Mouse (Mus musculus): ENCODE measurements around the gene Exosc2.

Gene Exosc2

DNA sequence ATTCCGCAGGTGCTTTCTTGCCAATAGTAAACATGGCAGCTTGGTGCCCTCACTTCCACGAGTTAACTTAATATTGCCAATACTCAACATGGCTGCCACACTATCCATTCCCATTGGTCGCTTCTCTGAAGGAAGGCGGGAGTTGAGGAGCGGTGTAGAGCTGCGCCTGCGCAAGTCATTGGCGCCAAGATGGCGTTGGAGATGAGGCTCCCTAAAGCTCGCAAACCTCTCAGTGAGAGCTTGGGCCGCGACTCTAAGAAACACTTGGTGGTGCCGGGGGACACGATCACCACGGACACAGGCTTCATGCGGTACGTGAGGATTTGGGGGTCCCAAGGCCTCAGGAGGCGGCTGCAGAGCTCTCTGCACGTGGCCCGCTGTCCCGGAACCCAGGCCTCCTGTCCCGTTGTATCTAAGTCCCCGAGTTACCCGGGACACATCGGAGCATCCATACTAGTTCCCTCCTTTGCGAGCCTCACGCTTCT lies at the start of gene Exosc2:
TSS of gene Exosc2 (plus strand) at position 165 of the 485 bp plus-strand sequence.
- peak; percentile 93 to 95 for DNase-seq

- DNase-seq: no peak
Observed at GRCm38 (mm10) chr2:31633531-31633930, 37.0 kb upstream of the Exosc2 start.

GRCm38 (mm10) chr2:31635281-31636137 lies 35.0 kb upstream of the Exosc2 start:
- DNase-seq: no peak

GRCm38 (mm10) chr2:31636138-31636741 lies 34.3 kb upstream of the Exosc2 start:
- DNase-seq: peak in 1 of 2 experiments; percentile 24

DNA sequence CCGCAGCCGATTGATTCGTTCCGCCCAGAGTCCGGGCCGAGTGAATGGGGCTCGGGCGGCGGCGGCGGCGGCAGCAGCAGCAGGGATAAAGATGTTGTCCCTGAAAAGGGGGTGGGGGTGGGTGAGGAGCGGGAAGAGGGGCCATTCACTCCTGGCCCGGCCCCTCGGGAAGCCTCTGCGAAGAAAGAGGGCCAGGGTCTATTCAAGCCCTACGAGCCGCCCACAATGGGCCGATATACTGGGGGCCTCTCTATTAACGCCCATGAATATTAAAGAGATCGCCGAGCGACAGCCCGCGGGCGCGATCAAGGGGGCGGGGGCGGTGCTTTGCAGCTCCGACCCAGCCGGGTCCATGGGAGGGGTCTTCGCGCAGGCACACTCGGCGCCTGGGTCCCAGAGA lies 33.8 kb upstream of the Exosc2 start:
- DNase-seq: peak in 1 of 2 experiments; percentile 14

DNA sequence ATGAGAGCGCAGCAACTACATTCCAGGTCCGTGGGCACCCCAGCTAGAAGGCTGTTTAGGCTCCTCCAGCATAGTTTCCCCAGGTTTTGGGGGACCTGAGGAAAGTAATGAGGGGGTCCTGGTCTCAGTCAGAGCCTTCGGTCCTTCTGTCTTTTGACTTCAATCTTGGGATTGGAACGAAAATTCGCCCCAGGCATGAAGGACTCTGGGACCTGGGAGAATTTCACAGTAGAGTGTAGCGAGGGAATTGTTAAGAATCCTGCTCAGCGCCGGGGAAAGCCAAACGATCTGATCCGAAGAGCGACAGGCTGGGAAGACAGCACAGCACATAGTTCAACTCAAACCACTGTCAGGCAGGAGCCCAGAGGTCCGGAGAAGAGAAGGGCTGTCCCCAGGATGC lies 33.2 kb upstream of the Exosc2 start:
- no peak for DNase-seq

- DNase-seq: peak; percentile 58 to 84
Observed at GRCm38 (mm10) chr2:31637807-31638206, 32.7 kb upstream of the Exosc2 start.

DNA sequence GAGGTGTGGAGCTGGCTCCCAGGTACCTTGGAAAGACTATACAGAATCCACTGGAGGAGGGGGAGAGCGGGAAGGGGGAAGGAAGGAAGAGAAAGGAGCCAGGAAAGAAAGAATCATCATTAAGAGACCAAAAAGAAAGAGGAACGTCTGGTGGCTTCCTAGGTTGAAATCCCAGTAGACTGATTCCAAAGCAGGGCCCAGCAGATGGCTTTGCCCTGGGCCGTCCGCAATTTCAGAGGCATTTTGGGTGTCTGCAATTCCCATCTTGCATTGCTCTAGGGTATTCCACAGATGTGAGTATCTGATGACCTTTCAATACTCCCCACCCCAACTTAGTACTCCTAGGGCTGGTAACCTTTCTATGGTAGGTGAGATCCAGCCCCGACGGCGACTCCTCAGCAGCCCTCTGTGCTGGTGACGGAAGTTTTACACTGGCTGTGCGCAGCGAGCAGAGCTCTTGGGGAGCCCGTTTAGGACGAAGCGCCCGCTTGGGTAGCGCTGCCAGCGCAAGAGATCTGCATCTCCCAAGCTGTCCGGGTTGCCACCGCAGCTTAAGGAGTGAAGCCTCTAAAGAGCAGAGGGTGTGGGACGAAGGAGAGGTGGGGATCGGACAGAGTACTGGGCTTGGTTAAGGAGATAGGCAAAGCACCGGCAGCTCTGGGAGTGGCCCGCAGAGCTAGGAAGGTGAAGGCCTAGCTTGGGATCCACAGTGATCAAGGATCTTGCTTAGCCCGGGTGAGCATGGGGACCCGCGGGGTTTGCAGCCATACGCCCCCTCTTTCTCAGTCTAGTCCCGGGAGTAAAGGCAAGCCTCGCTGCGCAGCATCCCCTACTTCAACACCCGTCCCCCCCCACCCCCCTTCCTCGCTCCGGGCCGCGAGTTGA lies 31.7 kb upstream of the Exosc2 start:
- peak in 1 of 2 experiments; percentile 13 for DNase-seq

- DNase-seq: no peak
Observed at GRCm38 (mm10) chr2:31639466-31639760, 31.1 kb upstream of the Exosc2 start.

DNA sequence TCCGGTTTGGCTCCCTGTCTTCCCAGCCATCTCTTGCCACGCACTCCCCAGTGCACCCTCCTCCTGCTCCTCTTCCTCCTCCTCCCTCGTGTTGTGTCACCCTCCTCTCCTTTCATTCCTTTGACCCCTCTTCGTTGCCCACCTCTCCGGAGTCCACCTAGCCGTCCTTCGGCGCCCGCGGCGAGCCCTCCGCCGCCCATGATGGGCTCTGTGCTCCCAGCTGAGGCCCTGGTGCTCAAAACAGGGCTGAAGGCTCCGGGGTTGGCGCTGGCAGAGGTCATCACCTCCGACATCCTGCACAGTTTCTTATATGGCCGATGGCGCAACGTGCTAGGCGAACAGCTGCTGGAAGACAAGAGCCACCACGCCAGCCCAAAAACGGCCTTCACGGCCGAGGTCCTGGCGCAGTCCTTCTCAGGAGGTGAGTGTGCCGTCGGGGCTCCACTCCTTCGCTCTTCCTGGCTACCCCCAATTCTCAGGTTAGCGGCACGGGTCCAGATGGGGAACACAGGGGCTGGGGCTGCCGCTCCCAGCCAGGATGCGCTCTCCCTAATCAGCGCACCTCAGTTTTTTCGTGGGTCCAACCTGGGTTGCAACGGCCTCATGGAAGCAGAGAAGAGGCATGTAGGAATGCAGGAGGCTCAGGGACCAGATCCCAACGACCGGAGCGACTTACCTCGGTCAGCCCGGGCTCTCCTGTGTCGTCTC lies 30.5 kb upstream of the Exosc2 start, which contains the start of gene Prdm12:
TSS of gene Prdm12 (plus strand) at position 137 of the 708 bp plus-strand sequence.
- DNase-seq: no peak

DNA sequence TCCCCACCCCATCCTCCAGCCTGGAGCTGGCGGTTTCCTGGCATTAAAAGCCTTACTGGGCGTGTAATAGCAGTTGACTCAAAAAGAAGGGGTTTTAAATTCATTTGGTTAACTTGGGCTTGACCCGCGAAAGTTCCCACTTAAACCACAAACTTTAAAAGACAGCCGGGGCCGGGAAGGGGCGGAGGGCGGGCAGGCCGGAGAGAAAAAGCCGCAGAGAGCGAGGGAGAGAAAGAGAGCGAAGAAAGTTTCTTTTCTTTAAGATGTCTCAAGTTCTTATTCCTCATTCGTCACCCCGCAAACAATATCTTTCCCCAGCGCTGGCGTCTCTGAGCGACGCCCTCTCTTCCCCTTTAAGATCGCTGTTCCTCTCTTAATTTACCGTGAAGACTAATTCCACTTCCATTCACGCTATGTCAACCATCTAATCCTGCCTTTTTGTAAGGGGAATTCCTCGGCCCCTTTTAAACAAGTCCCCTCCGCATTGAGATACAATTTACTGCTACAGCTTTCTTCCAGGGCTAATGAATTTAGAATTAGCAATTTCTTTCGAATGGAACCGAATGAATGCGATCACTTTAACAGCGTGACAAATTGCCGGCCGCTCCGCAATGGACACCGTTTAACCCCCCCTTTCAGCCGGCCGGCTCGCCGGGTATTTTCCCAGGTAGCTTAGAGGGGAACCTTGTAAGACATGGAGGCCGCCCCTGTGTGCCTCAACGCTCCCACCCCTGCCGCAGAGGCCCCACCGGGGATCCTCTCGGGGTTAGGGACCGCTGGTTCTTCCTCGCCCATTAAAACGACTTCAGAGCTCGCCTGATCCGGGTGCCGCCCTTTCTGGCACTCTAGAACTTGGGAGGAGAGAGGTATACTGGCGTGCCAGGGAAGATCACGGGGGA lies 29.7 kb upstream of the Exosc2 start:
- no peak for DNase-seq

DNA sequence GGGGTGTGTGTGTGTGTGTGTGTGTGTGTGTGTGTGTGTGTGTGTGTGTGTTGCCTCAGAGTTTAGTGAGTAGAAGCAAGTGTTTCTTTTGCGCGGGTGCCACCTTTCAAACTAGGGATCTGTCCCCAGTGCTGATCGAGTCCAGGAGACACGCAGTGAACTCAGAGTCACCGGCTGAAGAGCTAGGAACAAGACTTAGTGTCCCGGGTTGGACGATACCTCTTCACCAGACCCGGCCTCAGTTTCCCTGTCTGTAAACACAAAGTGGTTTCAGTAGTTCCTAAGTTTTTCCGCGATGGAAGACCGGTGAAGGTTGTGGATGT lies 29.0 kb upstream of the Exosc2 start:
- DNase-seq: peak in 1 of 2 experiments; percentile 18

GRCm38 (mm10) chr2:31641929-31642328 lies 28.6 kb upstream of the Exosc2 start:
- DNase-seq: no peak

GRCm38 (mm10) chr2:31653971-31654853 lies 16.3 kb upstream of the Exosc2 start:
- peak in 1 of 2 experiments; percentile 33 for DNase-seq

DNA sequence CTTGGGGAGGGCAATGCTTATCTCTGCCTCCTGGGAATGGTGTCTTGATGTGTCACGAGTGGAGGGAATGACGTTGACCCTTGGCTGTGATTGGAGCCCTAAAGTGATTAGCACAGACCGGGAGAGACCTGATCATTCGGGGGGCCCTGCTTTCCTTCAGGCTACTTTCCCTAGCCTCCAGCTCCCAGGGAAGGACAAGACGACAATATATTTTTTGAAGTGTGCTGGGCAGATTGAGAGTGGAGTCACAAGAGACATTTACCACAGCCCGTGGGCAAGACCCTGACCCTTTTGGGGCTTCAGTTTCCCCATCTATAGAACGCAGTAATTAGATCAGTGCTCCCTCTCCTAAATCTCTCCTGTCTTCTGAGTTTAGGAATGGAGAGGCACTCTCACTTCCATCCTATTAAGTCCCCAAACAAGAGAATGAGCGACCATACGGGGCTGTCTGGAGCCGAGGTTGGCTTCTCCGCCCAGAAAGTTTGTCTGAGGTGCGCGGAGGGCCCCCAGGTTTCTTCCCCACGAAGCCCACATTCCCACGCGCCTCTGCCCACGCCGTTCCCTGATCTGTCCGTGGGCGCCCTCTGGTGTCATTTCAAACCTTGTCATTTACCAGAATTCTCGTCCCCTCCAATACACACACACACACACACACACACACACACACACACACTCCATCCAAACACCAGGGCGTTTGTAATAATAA lies 15.5 kb upstream of the Exosc2 start:
- peak; percentile 17 to 83 for DNase-seq

DNA sequence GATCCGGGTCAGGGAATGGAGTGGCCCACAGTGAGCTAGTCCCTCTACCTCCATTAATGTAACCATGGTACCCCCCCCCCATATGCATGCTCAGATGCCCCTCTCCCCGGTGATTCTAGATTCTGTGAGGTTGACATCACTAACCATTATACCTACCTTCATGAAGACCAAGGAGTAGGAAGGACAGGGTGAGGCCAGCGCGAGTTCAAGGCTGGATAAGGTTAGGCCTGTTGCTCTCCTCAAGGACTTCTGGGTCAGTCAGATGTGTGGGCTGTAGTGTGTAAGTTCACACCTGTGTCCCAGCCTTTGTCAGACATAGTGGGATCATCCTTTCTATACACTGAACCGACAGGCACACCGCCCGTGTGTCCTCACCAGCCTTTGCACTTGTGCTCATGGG lies 14.1 kb upstream of the Exosc2 start:
- DNase-seq: no peak

GRCm38 (mm10) chr2:31662939-31663803 lies 7.3 kb upstream of the Exosc2 start:
- DNase-seq: peak in 1 of 2 experiments; percentile 37

DNA sequence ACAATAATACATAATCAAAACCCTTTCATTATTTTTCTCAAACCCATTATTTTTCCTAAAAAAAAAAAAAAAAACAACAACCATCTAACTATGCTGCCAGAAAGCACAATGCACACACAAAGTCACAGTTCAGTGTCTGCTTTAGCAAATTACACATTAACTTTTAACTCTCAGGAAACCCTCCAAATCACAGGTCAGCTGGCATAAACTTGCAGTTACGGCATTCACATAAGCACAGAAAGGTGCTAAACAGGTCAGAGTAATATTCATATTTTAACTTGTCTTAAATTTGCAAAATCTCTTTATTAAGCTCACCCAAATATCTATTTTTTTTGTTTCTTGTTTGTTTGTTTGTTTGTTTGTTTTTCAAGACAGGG lies 6.7 kb upstream of the Exosc2 start:
- peak in 1 of 2 experiments; percentile 53 for DNase-seq

- DNase-seq: peak; percentile 46 to 71
Observed at GRCm38 (mm10) chr2:31667332-31667731, 3.2 kb upstream of the Exosc2 start.

All from kidney, postnatal 36 days (tissue).